Mouse (Mus musculus) hindbrain, embryonic 14.5 days (tissue): ENCODE results near the gene Ccp110. TPM values are rescaled to one million over a fixed set of nuclear protein-coding genes. Genes with fewer than 3 reads are reported as not detected.

Source experiments
- ATAC-seq: fragments of 200-750 bp; cut with Nextera tagmentation; 2 replicates; pipeline ENCODE4 v1.8.0; 2017; ENCODE audit warnings: moderate number of reproducible peaks, mild to moderate bottlenecking, moderate TSS enrichment, moderate library complexity; ENCODE audit not compliant: low FRiP score
- DNase-seq: peaks from one replicate; pipeline ENCODE4 v3.0.0-alpha.2; 2015; ENCODE audit warnings: low spot score
- H3K27ac ChIP-seq: fragments of 300-500 bp; sonication (generic); 2 replicates; pipeline ENCODE4 v1.5.1; 2014; ENCODE audit warnings: mild to moderate bottlenecking, moderate library complexity
- H3K27me3 ChIP-seq: fragments of 300-500 bp; sonication (generic); 2 replicates; pipeline ENCODE4 v1.6.1; 2014; ENCODE audit warnings: mild to moderate bottlenecking, low read length, mixed read lengths; ENCODE audit not compliant: control insufficient read depth, insufficient read depth
- H3K36me3 ChIP-seq: fragments of 300-500 bp; sonication (generic); replicated peaks from 2 replicates; pipeline ENCODE4 v1.6.1; 2014; ENCODE audit not compliant: control insufficient read depth, insufficient read depth
- H3K4me1 ChIP-seq: fragments of 300-500 bp; sonication (generic); replicated peaks from 2 replicates; pipeline ENCODE4 v1.6.1; 2014; ENCODE audit warnings: antibody characterized with exemption, low read length, mixed read lengths; ENCODE audit not compliant: control insufficient read depth, insufficient read depth
- H3K4me2 ChIP-seq: fragments of 300-500 bp; sonication (generic); replicated peaks from 2 replicates; pipeline ENCODE4 v1.6.1; 2014; ENCODE audit warnings: mild to moderate bottlenecking, moderate library complexity
- H3K4me3 ChIP-seq: fragments of 300-500 bp; sonication (generic); replicated peaks from 2 replicates; pipeline ENCODE4 v1.5.1; 2014; ENCODE audit warnings: mild to moderate bottlenecking, low read length
- H3K9ac ChIP-seq: fragments of 300-500 bp; sonication (generic); 2 replicates; pipeline ENCODE4 v1.6.1; 2014
- H3K9me3 ChIP-seq: fragments of 300-500 bp; sonication (generic); 2 replicates; pipeline ENCODE4 v1.6.1; 2016; ENCODE audit warnings: low read length; ENCODE audit not compliant: control insufficient read depth
- WGBS: fragments of 180-500 bp; shearing (Covaris S2); extraction: QIAGEN DNeasy Blood & Tissue Kit; methylation state at CpG from one replicate; pipeline ENCODE4 v1.1.7; 2014; 5-methylcytosine and 5-hydroxymethylcytosine counted together
- polyA plus RNA-seq: library from polyadenylated mRNA; unstranded; fragments of >200 nt; fragmentation: Nextera tagmentation; extraction: Ambion mirVana; gene quantifications from 2 replicates; pipeline ENCODE4 v1.2.1, GENCODE M21; 2014

Gene Ccp110
- polyA plus RNA-seq, result 18.5 and 18.7 TPM in 2 replicates

GRCm38 (mm10) chr7:118712228-118713173 is at the start of gene Ccp110:
TSS of gene Ccp110 (plus strand) at chr7:118712552.
- DNase-seq, result peak; percentile 95
- peak within 1 kb of the TSS; percentile 69 for H3K9ac ChIP-seq
- no peaks in the 10 kb centered on the region for H3K9me3 ChIP-seq
- peaks cover 21% of the 10 kb centered on the region for H3K36me3 ChIP-seq
- H3K4me2 ChIP-seq, result peak within 1 kb of the TSS; percentile 61
- H3K4me3 ChIP-seq, result peak within 1 kb of the TSS; percentile 64
- peak within 1 kb of the TSS; percentile 73 for H3K27ac ChIP-seq
- ATAC-seq, result peak; percentile 97
- peaks cover 13% of the 10 kb centered on the region for H3K4me1 ChIP-seq
- H3K27me3 ChIP-seq, result no peaks in the 10 kb centered on the region
- under 1% methylated on average over 48 of the region's 48 CpGs for WGBS

- Histone ChIP-seq H3K36me3 (no peaks in the 10 kb centered on the region), H3K9me3 (peaks cover 9% of the 10 kb centered on the region; the same call in 1 of the 2 replicates), H3K4me3 (no peak overlapping the region), H3K27ac (no peak overlapping the region), H3K9ac (no peak overlapping the region), H3K4me1 (no peaks in the 10 kb centered on the region), H3K27me3 (no peaks in the 10 kb centered on the region), H3K4me2 (no peak overlapping the region)
- 94% methylated on average over 2 of the region's 2 CpGs for WGBS
- DNase-seq (no peak), ATAC-seq (no peak)
Observed at GRCm38 (mm10) chr7:118667773-118668172, 44.6 kb upstream of the Ccp110 start.

- H3K4me1 ChIP-seq, result no peaks in the 10 kb centered on the region
- H3K27ac ChIP-seq, result no peak overlapping the region
- no peak overlapping the region for H3K4me2 ChIP-seq
- H3K27me3 ChIP-seq, result no peaks in the 10 kb centered on the region
- H3K36me3 ChIP-seq, result no peaks in the 10 kb centered on the region
- WGBS, result 72% methylated on average over 4 of the region's 4 CpGs
- ATAC-seq (no peak), DNase-seq (no peak)
- H3K4me3 ChIP-seq, result no peak overlapping the region
- no peak overlapping the region for H3K9ac ChIP-seq
- no peaks in the 10 kb centered on the region for H3K9me3 ChIP-seq
Observed at GRCm38 (mm10) chr7:118670142-118670541, 42.2 kb upstream of the Ccp110 start.

GRCm38 (mm10) chr7:118676826-118677225 is 35.5 kb upstream of the Ccp110 start:
- Histone ChIP-seq H3K36me3 (no peaks in the 10 kb centered on the region), H3K27ac (no peak overlapping the region), H3K4me2 (no peak overlapping the region), H3K4me1 (no peaks in the 10 kb centered on the region), H3K9ac (no peak overlapping the region), H3K27me3 (no peaks in the 10 kb centered on the region), H3K4me3 (no peak overlapping the region), H3K9me3 (0 out of 2 replicates have a peak, but pooled peaks cover 3% of the 10 kb centered on the region)
- ATAC-seq, result no peak
- DNase-seq, result no peak
- WGBS, result 89% methylated on average over 4 of the region's 4 CpGs

- Histone ChIP-seq H3K4me1 (no peaks in the 10 kb centered on the region), H3K4me3 (no peak overlapping the region), H3K9me3 (no peaks in the 10 kb centered on the region), H3K4me2 (no peak overlapping the region), H3K36me3 (peaks cover 65% of the 10 kb centered on the region), H3K27me3 (no peaks in the 10 kb centered on the region), H3K9ac (no peak overlapping the region), H3K27ac (no peak overlapping the region)
- WGBS, result 23% methylated on average over 5 of the region's 5 CpGs
- DNase-seq (peak; percentile 94), ATAC-seq (peak; percentile 49; the same call in 1 of the 2 replicates)
Observed at GRCm38 (mm10) chr7:118688199-118688598, 24.2 kb upstream of the Ccp110 start.

- Histone ChIP-seq H3K4me2 (no peak overlapping the region), H3K36me3 (peaks cover 74% of the 10 kb centered on the region), H3K9ac (no peak overlapping the region), H3K27ac (no peak overlapping the region), H3K27me3 (no peaks in the 10 kb centered on the region), H3K4me1 (no peaks in the 10 kb centered on the region), H3K9me3 (no peaks in the 10 kb centered on the region), H3K4me3 (no peak overlapping the region)
- no peak for DNase-seq
- WGBS, result 85% methylated on average over 7 of the region's 7 CpGs
- no peak for ATAC-seq
Observed at GRCm38 (mm10) chr7:118689088-118689487, 23.3 kb upstream of the Ccp110 start.

- Histone ChIP-seq H3K9ac (no peak overlapping the region), H3K4me3 (no peak overlapping the region), H3K9me3 (no peaks in the 10 kb centered on the region), H3K27ac (no peak overlapping the region), H3K36me3 (peaks cover 95% of the 10 kb centered on the region), H3K4me2 (no peak overlapping the region), H3K4me1 (no peaks in the 10 kb centered on the region), H3K27me3 (no peaks in the 10 kb centered on the region)
- ATAC-seq (no peak), DNase-seq (no peak)
- 93% methylated on average over 2 of the region's 2 CpGs for WGBS
Observed at GRCm38 (mm10) chr7:118691287-118691686, 21.1 kb upstream of the Ccp110 start.

GRCm38 (mm10) chr7:118696146-118696545 is 16.2 kb upstream of the Ccp110 start:
- no peak overlapping the region for H3K9ac ChIP-seq
- ATAC-seq (no peak), DNase-seq (no peak)
- no peaks in the 10 kb centered on the region for H3K9me3 ChIP-seq
- 97% methylated on average over 6 of the region's 6 CpGs for WGBS
- H3K4me3 ChIP-seq, result no peak overlapping the region
- H3K27me3 ChIP-seq, result no peaks in the 10 kb centered on the region
- peaks cover 82% of the 10 kb centered on the region for H3K36me3 ChIP-seq
- H3K4me2 ChIP-seq, result no peak overlapping the region
- no peak overlapping the region for H3K27ac ChIP-seq
- H3K4me1 ChIP-seq, result no peaks in the 10 kb centered on the region

GRCm38 (mm10) chr7:118697168-118697567 is 15.2 kb upstream of the Ccp110 start:
- ATAC-seq (no peak), DNase-seq (no peak)
- H3K27me3 ChIP-seq, result no peaks in the 10 kb centered on the region
- H3K4me1 ChIP-seq, result no peaks in the 10 kb centered on the region
- no peak overlapping the region for H3K4me2 ChIP-seq
- no peak overlapping the region for H3K4me3 ChIP-seq
- peaks cover 74% of the 10 kb centered on the region for H3K36me3 ChIP-seq
- no peak overlapping the region for H3K9ac ChIP-seq
- 83% methylated on average over 4 of the region's 4 CpGs for WGBS
- no peak overlapping the region for H3K27ac ChIP-seq
- no peaks in the 10 kb centered on the region for H3K9me3 ChIP-seq
